Mouse (Mus musculus) small intestine, adult 2 months (tissue): Measurements from ENCODE around the gene Imp3.

ENCODE experiments used
- CTCF ChIP-seq: fragments of 200-500 bp; IDR thresholded peaks from 2 replicates; pipeline ENCODE4 v1.5.1; 2012; ENCODE audit warnings: low read depth, mild to moderate bottlenecking, control low read depth, inconsistent platforms, low read length, moderate library complexity, mixed read lengths; ENCODE audit not compliant: insufficient replicate concordance, insufficient read length; ENCODE audit errors: extremely low read depth
- POLR2A ChIP-seq: fragments of 200-500 bp; IDR thresholded peaks from 2 replicates; pipeline ENCODE4 v1.6.1; 2012; ENCODE audit warnings: low read depth, mild to moderate bottlenecking, control low read depth, inconsistent platforms, low read length, moderate library complexity

GRCm38 (mm10) chr9:56890522-56891250 is 46.6 kb upstream of the Imp3 start:
- TF ChIP-seq CTCF (no peak), POLR2A (no peak)
